In genomic region chr5:125127920-125128319, GRCm38 (mm10) we compare ENCODE assay signal across 26 mouse cellular contexts. TPM values are rescaled to one million over a fixed set of nuclear protein-coding genes. Genes with fewer than 3 reads are reported as not detected.
DNase-seq lines count a peak whose midpoint lies in the region; ATAC-seq and TF ChIP-seq lines count a peak whose summit lies in the region.
"Had no signal": no experiment of that assay in that cellular context is flagged by ENCODE, and none has a peak within 500 bp of the region (broad histone marks: within the 10 kb centered on the region; RNA-seq: fewer than 3 reads in every experiment).

No protein-coding gene starts in this region.

- no peaks in the 10 kb centered on the region for H3K36me3 ChIP-seq in forebrain, embryonic 16.5 days (ENCODE audit: control insufficient read depth, insufficient read depth)
- H3K36me3 ChIP-seq in forebrain, embryonic 13.5 days (ENCODE audit: poor library complexity, severe bottlenecking): peaks cover 7% of the 10 kb centered on the region; the same call in 1 of the 2 replicates
- peaks cover 15% of the 10 kb centered on the region for H3K36me3 ChIP-seq in hindbrain, embryonic 10.5 days
- no peaks in the 10 kb centered on the region for H3K36me3 ChIP-seq in hindbrain, embryonic 16.5 days (ENCODE audit: control insufficient read depth, insufficient read depth, low read length)
- H3K36me3 ChIP-seq in liver, adult 2 months (ENCODE audit: control insufficient read depth, insufficient read depth, low read length): no peaks in the 10 kb centered on the region
- H3K36me3 ChIP-seq in liver, embryonic 12.5 days: peaks cover 12% of the 10 kb centered on the region
- H3K36me3 ChIP-seq: liver, embryonic 13.5 days had no signal

- ATAC-seq in forebrain, embryonic 16.5 days: no peak
- ATAC-seq in forebrain, embryonic 13.5 days: no peak
- ATAC-seq in hindbrain, embryonic 16.5 days: no peak
- no peak for ATAC-seq in liver, embryonic 12.5 days
- ATAC-seq: lung, postnatal 0 days had no signal

- DNase-seq in hindbrain, embryonic 10.5 days (ENCODE audit: low spot score): no peak
- DNase-seq in liver, adult 2 months (ENCODE audit: extremely low read depth, low read depth, low spot score): no peak
- DNase-seq: adrenal gland, postnatal 25 days; B cell, adult 2 months; cerebellum, adult 11-12 months; cerebellum, postnatal 14 days; gastrocnemius, postnatal 36 days; heart, postnatal 4 days; kidney, adult 18-20 months; kidney, postnatal 25 days; liver, embryonic 13.5 days; lung, adult 18-20 months; lung, postnatal 4 days; midbrain, embryonic 14.5 days; thymus, adult 18-20 months; thymus, postnatal 25 days had no signal

- H3K79me2 ChIP-seq in liver, adult 2 months (ENCODE audit: control insufficient read depth, insufficient read depth, low read length): peaks cover 68% of the 10 kb centered on the region

- no peak for TF ChIP-seq POLR2A in liver, adult 2 months (IDR thresholded peaks at IDR 0.05; ENCODE audit: extremely low read depth, insufficient read depth, low read length)

- peaks cover 59% of the 10 kb centered on the region for H3K4me1 ChIP-seq in forebrain, embryonic 16.5 days (replicated peaks; ENCODE audit: control insufficient read depth, insufficient read depth, low read length)
- H3K4me1 ChIP-seq in forebrain, embryonic 13.5 days: peaks cover 89% of the 10 kb centered on the region
- H3K4me1 ChIP-seq in hindbrain, embryonic 10.5 days (replicated peaks): peaks cover 95% of the 10 kb centered on the region
- peaks cover 74% of the 10 kb centered on the region for H3K4me1 ChIP-seq in hindbrain, embryonic 16.5 days (ENCODE audit: control insufficient read depth, insufficient read depth, low read depth, low read length)
- peaks cover 42% of the 10 kb centered on the region for H3K4me1 ChIP-seq in liver, adult 2 months (ENCODE audit: control insufficient read depth, insufficient read depth, low read length)
- peaks cover 80% of the 10 kb centered on the region for H3K4me1 ChIP-seq in liver, embryonic 12.5 days

- H3K4me2 ChIP-seq in forebrain, embryonic 16.5 days (ENCODE audit: low read length): no peak overlapping the region
- H3K4me2 ChIP-seq in forebrain, embryonic 13.5 days: no peak overlapping the region
- no peak overlapping the region for H3K4me2 ChIP-seq in hindbrain, embryonic 16.5 days (ENCODE audit: low read length)
- no peak overlapping the region for H3K4me2 ChIP-seq in liver, embryonic 12.5 days
- H3K4me2 ChIP-seq: heart, embryonic 11.5 days; kidney, embryonic 15.5 days; limb, embryonic 13.5 days; liver, embryonic 13.5 days had no signal

- no peak overlapping the region for H3K9ac ChIP-seq in forebrain, embryonic 16.5 days (replicated peaks; ENCODE audit: low read depth, low read length)
- no peak overlapping the region for H3K9ac ChIP-seq in forebrain, embryonic 13.5 days
- no peak overlapping the region for H3K9ac ChIP-seq in hindbrain, embryonic 16.5 days (ENCODE audit: low read depth, low read length)
- no peak overlapping the region for H3K9ac ChIP-seq in liver, adult 2 months (ENCODE audit: low read depth, low read length)
- H3K9ac ChIP-seq in liver, embryonic 12.5 days: no peak overlapping the region
- H3K9ac ChIP-seq: kidney, embryonic 15.5 days; limb, embryonic 13.5 days; liver, embryonic 13.5 days had no signal

- WGBS in forebrain, embryonic 16.5 days: 92% methylated on average over 1 of the region's 1 CpGs
- WGBS in forebrain, embryonic 13.5 days: 93% methylated on average over 1 of the region's 1 CpGs
- 87% methylated on average over 1 of the region's 1 CpGs for WGBS in hindbrain, embryonic 10.5 days
- WGBS in hindbrain, embryonic 16.5 days: 100% methylated on average over 1 of the region's 1 CpGs
- 17% methylated on average over 1 of the region's 1 CpGs for WGBS in liver, adult 2 months
- 57% methylated on average over 1 of the region's 1 CpGs for WGBS in liver, embryonic 12.5 days (ENCODE audit: insufficient replicate concordance)

- no peaks in the 10 kb centered on the region for H3K27me3 ChIP-seq in forebrain, embryonic 16.5 days (replicated peaks; ENCODE audit: control insufficient read depth, insufficient read depth, low read length)
- H3K27me3 ChIP-seq in forebrain, embryonic 13.5 days: no peaks in the 10 kb centered on the region
- no peaks in the 10 kb centered on the region for H3K27me3 ChIP-seq in hindbrain, embryonic 10.5 days (ENCODE audit: insufficient read depth, poor library complexity, severe bottlenecking)
- H3K27me3 ChIP-seq in hindbrain, embryonic 16.5 days (replicated peaks; ENCODE audit: control insufficient read depth, insufficient read depth, low read length): no peaks in the 10 kb centered on the region
- H3K27me3 ChIP-seq in liver, adult 2 months (ENCODE audit: control insufficient read depth, insufficient read depth, low read length): no peaks in the 10 kb centered on the region
- H3K27me3 ChIP-seq in liver, embryonic 12.5 days (replicated peaks): no peaks in the 10 kb centered on the region
- H3K27me3 ChIP-seq: kidney, embryonic 15.5 days; limb, embryonic 13.5 days; liver, embryonic 13.5 days had no signal

- H3K4me3 ChIP-seq in forebrain, embryonic 16.5 days (replicated peaks; ENCODE audit: low read length): no peak overlapping the region
- no peak overlapping the region for H3K4me3 ChIP-seq in forebrain, embryonic 13.5 days
- no peak overlapping the region for H3K4me3 ChIP-seq in hindbrain, embryonic 10.5 days
- H3K4me3 ChIP-seq in hindbrain, embryonic 16.5 days (ENCODE audit: low read length): no peak overlapping the region
- no peak overlapping the region for H3K4me3 ChIP-seq in liver, adult 2 months (ENCODE audit: insufficient read depth, low read depth, low read length)
- no peak overlapping the region for H3K4me3 ChIP-seq in liver, embryonic 12.5 days
- H3K4me3 ChIP-seq: erythroblast, embryonic 14.5 days; kidney, embryonic 15.5 days; limb, embryonic 13.5 days; liver, embryonic 13.5 days; megakaryocyte, embryonic 14.5 days had no signal

- no peak for TF ChIP-seq CTCF in liver, adult 2 months (IDR thresholded peaks at IDR 0.05; ENCODE audit: low read depth, low read length)

- no peaks in the 10 kb centered on the region for H3K9me3 ChIP-seq in forebrain, embryonic 16.5 days (ENCODE audit: control insufficient read depth, low read length)
- H3K9me3 ChIP-seq in forebrain, embryonic 13.5 days (replicated peaks): no peaks in the 10 kb centered on the region
- no peaks in the 10 kb centered on the region for H3K9me3 ChIP-seq in hindbrain, embryonic 10.5 days
- no peaks in the 10 kb centered on the region for H3K9me3 ChIP-seq in hindbrain, embryonic 16.5 days (ENCODE audit: control insufficient read depth, low read length)
- no peaks in the 10 kb centered on the region for H3K9me3 ChIP-seq in liver, embryonic 12.5 days (replicated peaks)
- H3K9me3 ChIP-seq: kidney, embryonic 15.5 days; limb, embryonic 13.5 days; liver, embryonic 13.5 days; megakaryocyte, embryonic 14.5 days had no signal

- H3K27ac ChIP-seq in forebrain, embryonic 16.5 days (ENCODE audit: low read length): peak overlapping the region; percentile 41; the same call in 1 of the 2 replicates
- no peak overlapping the region; the same call in none of the 2 replicates for H3K27ac ChIP-seq in forebrain, embryonic 13.5 days
- H3K27ac ChIP-seq in hindbrain, embryonic 10.5 days: peak overlapping the region; percentile 75; the same call in 1 of the 2 replicates
- H3K27ac ChIP-seq in hindbrain, embryonic 16.5 days (ENCODE audit: low read depth, low read length): no peak overlapping the region
- H3K27ac ChIP-seq in liver, adult 2 months (replicated peaks; ENCODE audit: insufficient read depth, low read depth, low read length): peak overlapping the region; percentile 17
- H3K27ac ChIP-seq in liver, embryonic 12.5 days: no peak overlapping the region
- H3K27ac ChIP-seq: limb, embryonic 13.5 days; liver, embryonic 13.5 days had no signal

RNA-seq across cellular contexts. Expression of gene Ncor2, which starts 51.1 kb away (rescaled TPM):
- 26.5 and 27.1 TPM in 2 replicates for polyA plus RNA-seq in forebrain, embryonic 16.5 days (2015; fragmentation: Nextera tagmentation; extraction: Ambion mirVana)
- 25.6 and 27.3 TPM in 2 replicates for polyA plus RNA-seq in forebrain, embryonic 13.5 days (2015; fragmentation: Nextera tagmentation; extraction: Ambion mirVana)
- 18.1 and 19.7 TPM in 2 replicates for polyA plus RNA-seq in hindbrain, embryonic 10.5 days (2016; fragmentation: Nextera tagmentation; extraction: Ambion mirVana)
- polyA plus RNA-seq in hindbrain, embryonic 16.5 days (2015; fragmentation: Nextera tagmentation; extraction: Ambion mirVana): 23.3 and 26.2 TPM in 2 replicates
- 7.1 and 9.4 TPM in 2 replicates for total RNA-seq in liver, adult 2 months (2014; rRNA removed)
- 15.0 and 17.0 TPM in 2 replicates for polyA plus RNA-seq in liver, adult 2 months (2012; rRNA removed)
- 9.7 and 10.0 TPM in 2 replicates for polyA plus RNA-seq in liver, embryonic 12.5 days (2016; fragmentation: Nextera tagmentation; extraction: Ambion mirVana)

Comparison
In these comparisons a context has a peak if more than half of its experiments do, and no peak if none do; other contexts are left out.
1. H3K27ac ChIP-seq: peak in forebrain, embryonic 16.5 days (single experiment), hindbrain, embryonic 10.5 days (single experiment) and liver, adult 2 months (single experiment); none in forebrain, embryonic 13.5 days (single experiment), hindbrain, embryonic 16.5 days (single experiment) and liver, embryonic 12.5 days (single experiment).